Mouse (Mus musculus) c-Kit-negative CD71-positive TER-119-positive erythroid progenitor cells, embryonic 14.5 days (primary cell): ENCODE measurements around the gene 4930451I11Rik.

Experiments used
- DNase-seq: peaks from one replicate; pipeline ENCODE4 v3.0.0-alpha.2; 2013; ENCODE audit warnings: low read depth, low spot score

The 4930451I11Rik gene

GRCm38 (mm10) chr7:126831539-126831938 is at the start of gene 4930451I11Rik:
TSS of gene 4930451I11Rik (minus strand) at chr7:126831639.
- no peak for DNase-seq

DNA sequence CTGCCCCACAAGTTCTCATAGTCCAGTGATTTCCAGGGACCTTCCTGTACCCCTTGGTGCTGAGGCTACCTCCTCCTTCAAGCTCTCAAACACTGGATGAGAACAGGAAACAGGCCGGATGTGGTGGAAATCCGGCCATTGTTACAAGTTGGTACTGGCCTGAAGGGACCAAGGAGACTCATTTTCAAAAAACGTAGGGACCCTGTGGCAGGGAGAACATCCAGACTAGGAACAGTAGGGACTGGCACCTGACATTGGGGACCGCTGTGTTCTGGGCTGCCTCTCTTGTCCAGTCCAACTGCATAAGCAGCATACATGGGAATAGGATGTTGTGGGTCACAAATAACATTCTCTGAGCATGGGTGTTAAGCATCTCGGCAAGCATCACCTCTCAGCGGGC is 49.6 kb upstream of the 4930451I11Rik start:
- no peak for DNase-seq

- no peak for DNase-seq
Measured at GRCm38 (mm10) chr7:126877239-126877638, 45.8 kb upstream of the 4930451I11Rik start.

DNA sequence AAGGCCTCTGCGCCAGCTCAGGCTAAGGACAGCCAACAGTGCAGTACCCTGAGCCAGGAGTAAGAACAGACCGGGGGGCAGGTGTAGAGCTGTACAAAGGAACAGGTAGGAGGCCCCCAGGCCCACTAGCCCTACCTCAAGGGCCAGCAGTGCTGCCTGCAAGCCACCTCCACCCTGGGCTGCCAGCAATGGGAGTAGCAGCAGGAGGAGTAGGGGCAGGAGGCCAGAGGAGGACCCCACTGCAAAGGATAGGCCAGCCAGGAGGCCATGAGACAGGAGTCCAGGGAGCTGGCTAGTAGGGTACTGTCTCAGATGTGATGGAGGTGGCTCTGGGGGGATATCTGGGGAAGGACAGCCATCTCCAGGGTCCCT is 39.1 kb upstream of the 4930451I11Rik start:
- no peak for DNase-seq

- no peak for DNase-seq
Measured at GRCm38 (mm10) chr7:126869780-126870519, 38.5 kb upstream of the 4930451I11Rik start.

DNA sequence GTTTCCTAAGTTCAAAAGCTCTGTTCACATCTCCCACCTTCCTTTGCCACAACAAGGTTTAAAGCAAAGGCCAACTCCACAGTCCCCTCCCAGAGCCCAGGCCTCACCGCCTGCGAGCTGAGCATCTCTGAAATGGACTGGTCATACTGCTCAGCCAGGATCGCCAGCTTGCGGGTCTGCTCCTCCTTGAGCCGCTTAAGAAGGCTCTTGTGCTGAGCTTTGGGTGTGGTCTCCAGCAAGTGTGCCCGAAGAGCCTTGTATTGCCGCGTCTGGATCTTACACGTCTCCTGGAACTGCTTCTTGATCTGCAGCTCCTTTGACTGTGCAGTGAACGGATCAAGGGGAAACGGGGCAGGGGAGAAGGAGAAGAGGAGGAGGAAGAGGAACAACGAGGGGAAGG is 36.6 kb upstream of the 4930451I11Rik start:
- DNase-seq: no peak

DNA sequence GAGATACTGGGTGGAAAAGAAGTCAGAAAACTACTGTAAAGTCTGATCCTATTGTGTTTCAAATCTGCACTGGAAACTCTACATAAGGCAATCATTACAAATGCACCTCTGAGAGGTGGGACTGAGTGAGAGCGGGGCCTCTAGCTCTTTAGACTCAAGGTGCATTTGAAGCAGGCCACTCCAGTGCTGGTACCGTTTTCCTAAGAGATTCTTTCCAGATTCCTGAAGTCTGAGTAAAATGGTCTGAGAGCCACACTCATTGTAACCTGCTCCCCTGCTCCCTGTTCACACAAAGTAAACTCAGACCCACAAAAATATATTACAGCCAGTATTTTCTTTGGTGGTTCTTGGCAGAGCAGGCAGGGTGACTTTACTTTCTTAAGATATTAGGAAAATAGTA is 36.1 kb upstream of the 4930451I11Rik start:
- no peak for DNase-seq

DNA sequence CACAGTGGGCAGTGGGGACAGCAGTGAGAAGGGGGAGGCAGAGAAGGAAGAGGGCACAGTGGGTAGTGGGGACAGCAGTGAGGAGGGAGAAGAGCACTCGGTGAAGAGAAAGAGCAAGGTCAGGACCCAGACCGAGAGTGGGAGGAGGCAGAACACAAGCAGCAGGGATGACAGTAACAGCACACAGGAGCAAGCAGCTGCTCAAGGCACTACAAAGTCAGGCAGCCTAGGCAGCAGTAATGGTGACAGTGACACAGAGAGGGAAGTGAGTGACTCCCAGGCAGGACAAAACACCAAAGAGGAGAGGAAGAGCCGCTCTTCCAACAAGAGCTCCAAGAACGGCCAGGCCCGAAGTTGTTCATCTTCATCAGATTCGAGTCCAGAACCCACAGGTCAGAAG is 32.4 kb upstream of the 4930451I11Rik start:
- DNase-seq: no peak

GRCm38 (mm10) chr7:126862147-126862784 is 30.8 kb upstream of the 4930451I11Rik start, which contains the start of gene Ino80e:
TSS of gene Ino80e (minus strand) at chr7:126862377.
- DNase-seq: peak; percentile 93

GRCm38 (mm10) chr7:126861429-126862130 is 30.1 kb upstream of the 4930451I11Rik start, which contains the start of gene Hirip3:
TSS of gene Hirip3 (plus strand) at chr7:126861972.
- peak; percentile 90 for DNase-seq

- no peak for DNase-seq
Measured at GRCm38 (mm10) chr7:126860987-126861386, 29.5 kb upstream of the 4930451I11Rik start.

- DNase-seq: no peak
Measured at GRCm38 (mm10) chr7:126856741-126857420, 25.4 kb upstream of the 4930451I11Rik start.

GRCm38 (mm10) chr7:126855641-126856040 is 24.2 kb upstream of the 4930451I11Rik start:
- DNase-seq: no peak

GRCm38 (mm10) chr7:126853454-126853853 is 22.0 kb upstream of the 4930451I11Rik start:
- DNase-seq: no peak

GRCm38 (mm10) chr7:126851192-126851591 is 19.8 kb upstream of the 4930451I11Rik start:
- no peak for DNase-seq

- DNase-seq: no peak
Measured at GRCm38 (mm10) chr7:126850161-126850560, 18.7 kb upstream of the 4930451I11Rik start.

GRCm38 (mm10) chr7:126848794-126849193 is 17.4 kb upstream of the 4930451I11Rik start:
- DNase-seq: no peak

GRCm38 (mm10) chr7:126847421-126848398 is 16.3 kb upstream of the 4930451I11Rik start:
- no peak for DNase-seq

DNA sequence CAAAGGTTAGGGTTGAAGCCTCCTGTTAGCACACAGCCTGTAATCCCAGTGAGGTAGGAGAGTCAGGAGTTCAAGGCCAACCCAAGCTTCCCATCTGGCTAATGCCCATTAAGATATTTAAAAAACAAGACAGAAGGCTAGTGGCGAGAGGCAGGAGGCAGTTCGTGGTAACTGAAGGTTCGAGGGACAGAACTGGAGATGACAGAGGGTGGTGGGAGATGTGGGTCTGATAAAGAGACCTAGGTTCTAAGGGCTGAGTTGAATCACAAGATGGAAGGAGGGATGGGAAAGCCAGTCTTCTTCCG is 15.6 kb upstream of the 4930451I11Rik start, which contains the start of gene Doc2a:
Gene Doc2a (plus strand): TSS at position 301 of the 305 bp plus-strand sequence.
- no peak for DNase-seq

- DNase-seq: no peak
Measured at GRCm38 (mm10) chr7:126845516-126845915, 14.1 kb upstream of the 4930451I11Rik start.

DNA sequence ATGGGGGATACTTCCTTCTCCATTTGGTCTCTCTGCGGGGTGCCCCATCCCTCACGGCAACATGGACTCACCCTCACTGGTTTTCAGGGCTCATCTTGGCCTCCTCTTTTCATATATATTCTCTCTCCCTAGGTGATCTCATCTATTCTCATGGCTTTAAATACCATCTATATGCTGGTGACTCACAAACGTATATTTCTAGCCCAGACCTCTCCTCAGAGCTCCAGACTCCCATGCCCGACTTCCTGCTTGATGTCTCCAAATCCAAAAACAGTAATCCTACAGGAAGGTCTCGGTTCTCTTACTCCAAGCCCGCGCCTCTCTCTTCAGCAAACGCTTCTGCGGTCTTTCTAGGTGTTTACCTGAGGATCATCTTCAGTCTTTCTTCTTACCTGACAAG is 11.8 kb upstream of the 4930451I11Rik start:
- no peak for DNase-seq
